Mouse (Mus musculus) liver, postnatal 0 days (tissue): Measurements from ENCODE around the gene Vim.
A peak's percentile ranks its signal among the peaks of the same experiment; 100 is the strongest.

Experiments
- CTCF ChIP-seq: sonication (generic); IDR thresholded peaks from 2 replicates; pipeline ENCODE4 v1.5.1; 2016; ENCODE audit warnings: antibody characterized with exemption, low read depth
- EP300 ChIP-seq: IDR thresholded peaks from 2 replicates; pipeline ENCODE4 v1.6.1; 2016; ENCODE audit warnings: antibody characterized with exemption, low read depth, mild to moderate bottlenecking

- TF ChIP-seq CTCF (peak; percentile 61), EP300 (no peak)
Observed at GRCm38 (mm10) chr2:13596965-13597656, 23.4 kb downstream of the Vim start.
